Mouse (Mus musculus) thymus, adult 2 months (tissue): ENCODE results near the gene Vsir.

Source experiments
- CTCF ChIP-seq: fragments of 200-500 bp; IDR thresholded peaks from 2 replicates; pipeline ENCODE4 v1.5.1; 2012; ENCODE audit warnings: mild to moderate bottlenecking, control low read depth, low read length, moderate library complexity, borderline replicate concordance; ENCODE audit not compliant: control insufficient read depth, poor library complexity, insufficient read depth; ENCODE audit errors: extremely low read depth
- POLR2A ChIP-seq: fragments of 200-500 bp; IDR thresholded peaks from 2 replicates; pipeline ENCODE4 v1.6.1; 2012; ENCODE audit warnings: mild to moderate bottlenecking, low read length, control low read depth, moderate library complexity; ENCODE audit not compliant: control insufficient read depth, poor library complexity, insufficient read depth; ENCODE audit errors: extremely low read depth

DNA sequence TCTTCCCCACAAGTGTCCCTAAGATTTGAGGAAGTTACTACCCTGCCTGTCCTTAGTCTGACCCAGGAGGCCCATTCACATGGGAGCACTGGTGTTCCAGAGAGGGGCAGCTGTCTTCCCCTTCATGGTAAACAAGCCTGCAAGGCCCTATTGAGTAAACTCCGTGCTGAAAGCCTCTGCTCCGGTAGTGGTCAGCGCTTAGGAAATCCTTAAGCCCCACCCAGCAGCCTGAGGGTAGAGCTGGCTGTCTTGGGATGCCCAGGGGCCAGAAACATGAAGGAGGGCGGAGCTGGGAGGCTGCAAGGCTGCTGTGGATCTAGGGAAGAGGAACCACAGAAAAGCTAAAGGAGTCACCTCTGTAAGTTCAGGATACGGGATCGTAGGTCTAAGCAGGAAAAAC is 2.4 kb downstream of the Vsir start:
- TF ChIP-seq POLR2A (no peak), CTCF (no peak)
